In genomic region chr13:114124991-114125390, GRCm38 (mm10) we compare ENCODE assay signal across 25 mouse cellular contexts.
"Had no signal": no experiment of that assay in that cellular context is flagged by ENCODE, and none has a peak within 500 bp of the region (broad histone marks: within the 10 kb centered on the region; RNA-seq: fewer than 3 reads in every experiment).

No protein-coding gene starts in this region.

- H3K36me3 ChIP-seq: heart, embryonic 10.5 days; hindbrain, embryonic 13.5 days; hindbrain, embryonic 15.5 days; liver, embryonic 13.5 days had no signal

- DNase-seq: gastrocnemius, postnatal 14 days; gastrocnemius, postnatal 36 days; heart, adult 18-20 months; heart, postnatal 14 days; heart, postnatal 36 days; kidney, adult 11 months; kidney, adult 2 months; kidney, adult 9 months; kidney, postnatal 14 days; kidney, postnatal 36 days; layer of hippocampus, adult 9-11 months; left cerebral cortex, postnatal 4 days; liver; liver, embryonic 13.5 days had no signal

- H3K27me3 ChIP-seq: heart, embryonic 12.5 days; hindbrain, embryonic 13.5 days; hindbrain, embryonic 15.5 days; kidney, embryonic 15.5 days; liver, embryonic 13.5 days; liver, embryonic 15.5 days had no signal

- H3K9ac ChIP-seq: heart, embryonic 12.5 days; hindbrain, embryonic 13.5 days; hindbrain, embryonic 15.5 days; kidney, embryonic 15.5 days; liver, embryonic 13.5 days; liver, embryonic 15.5 days had no signal

- H3K4me3 ChIP-seq: heart, embryonic 10.5 days; heart, embryonic 12.5 days; hindbrain, embryonic 13.5 days; hindbrain, embryonic 15.5 days; kidney, embryonic 15.5 days; left cerebral cortex, adult 2 months; liver, embryonic 13.5 days; liver, embryonic 15.5 days had no signal

- H3K4me1 ChIP-seq: heart, embryonic 10.5 days; hindbrain, embryonic 13.5 days; hindbrain, embryonic 15.5 days; kidney, embryonic 15.5 days; liver, embryonic 13.5 days; liver, embryonic 15.5 days had no signal

- ATAC-seq: hindbrain, postnatal 0 days; intestine, embryonic 16.5 days had no signal

- H3K9me3 ChIP-seq: heart, embryonic 10.5 days; hindbrain, embryonic 13.5 days; hindbrain, embryonic 15.5 days; kidney, embryonic 15.5 days; liver, embryonic 13.5 days; liver, embryonic 15.5 days had no signal

- H3K4me2 ChIP-seq: heart, embryonic 12.5 days; hindbrain, embryonic 13.5 days; hindbrain, embryonic 15.5 days; kidney, embryonic 15.5 days; liver, embryonic 11.5 days; liver, embryonic 13.5 days; liver, embryonic 15.5 days had no signal

- H3K27ac ChIP-seq: heart, embryonic 10.5 days; hindbrain, embryonic 13.5 days; hindbrain, embryonic 15.5 days; hindbrain, postnatal 0 days; kidney, embryonic 15.5 days; kidney, postnatal 0 days; left cerebral cortex, adult 2 months; liver, embryonic 13.5 days; liver, embryonic 15.5 days had no signal
